Comparison of ENCODE assay signal across 18 mouse cellular contexts in genomic region chr15:9565396-9565795, GRCm38 (mm10). TPM values are rescaled to one million over a fixed set of nuclear protein-coding genes. Genes with fewer than 3 reads are reported as not detected.
A peak's percentile ranks its signal among the peaks of the same experiment; 100 is the strongest.
DNase-seq lines count a peak whose midpoint lies in the region; ATAC-seq lines count a peak whose summit lies in the region.
"Had no signal": no experiment of that assay in that cellular context is flagged by ENCODE, and none has a peak within 500 bp of the region (broad histone marks: within the 10 kb centered on the region; RNA-seq: fewer than 3 reads in every experiment).

No protein-coding gene starts in this region.

- no peaks in the 10 kb centered on the region for H3K4me1 ChIP-seq in kidney, embryonic 14.5 days (ENCODE audit: control insufficient read depth, insufficient read depth, low read length)
- H3K4me1 ChIP-seq: forebrain, embryonic 12.5 days; hindbrain, embryonic 10.5 days; limb, embryonic 13.5 days; stomach, embryonic 15.5 days had no signal

- ATAC-seq in kidney, embryonic 14.5 days (ENCODE audit: low FRiP score, low TSS enrichment) = peak; percentile 60; the same call in 1 of the 2 replicates
- ATAC-seq: inflammation-experienced regulatory T-cells, adult 6 months; midbrain, embryonic 16.5 days had no signal

- H3K4me2 ChIP-seq in kidney, embryonic 14.5 days (replicated peaks; ENCODE audit: low read depth, low read length) = no peak overlapping the region
- H3K4me2 ChIP-seq: forebrain, embryonic 12.5 days; limb, embryonic 13.5 days; stomach, embryonic 15.5 days had no signal

- H3K27me3 ChIP-seq in kidney, embryonic 14.5 days (ENCODE audit: control insufficient read depth, insufficient read depth, low read length) = no peaks in the 10 kb centered on the region
- H3K27me3 ChIP-seq: forebrain, embryonic 12.5 days; limb, embryonic 13.5 days; stomach, embryonic 15.5 days had no signal

- no peak overlapping the region for H3K4me3 ChIP-seq in kidney, embryonic 14.5 days (ENCODE audit: low read length)
- H3K4me3 ChIP-seq: forebrain, embryonic 12.5 days; hindbrain, embryonic 10.5 days; limb, embryonic 13.5 days; stomach, embryonic 15.5 days had no signal

- H3K9ac ChIP-seq in kidney, embryonic 14.5 days (ENCODE audit: low read depth, low read length) = no peak overlapping the region
- H3K9ac ChIP-seq: forebrain, embryonic 12.5 days; limb, embryonic 13.5 days; liver, embryonic 14.5 days; stomach, embryonic 15.5 days had no signal

- H3K36me3 ChIP-seq in kidney, embryonic 14.5 days (ENCODE audit: control insufficient read depth, insufficient read depth, low read length) = no peaks in the 10 kb centered on the region
- H3K36me3 ChIP-seq: forebrain, embryonic 12.5 days; hindbrain, embryonic 10.5 days; limb, embryonic 13.5 days; stomach, embryonic 15.5 days had no signal

- no peak for DNase-seq in kidney, adult 18-20 months
- peak; percentile 72 for DNase-seq in adrenal gland, postnatal 10 days
- DNase-seq in fat pad, adult 2 months (ENCODE audit: extremely low read depth, low read depth, low spot score) = peak; percentile 57
- peak; percentile 28 to 33 for DNase-seq in kidney, postnatal 4 days
- no peak for DNase-seq in urinary bladder, adult 2 months (ENCODE audit: low spot score)
- DNase-seq in yolk sac, embryonic 10.5 days (ENCODE audit: low spot score) = no peak
- DNase-seq: cerebellum, adult 9-11 months; gastrocnemius, postnatal 36 days; lung, postnatal 14 days had no signal

- H3K9me3 ChIP-seq in kidney, embryonic 14.5 days (ENCODE audit: control insufficient read depth, low read length) = no peaks in the 10 kb centered on the region
- H3K9me3 ChIP-seq: forebrain, embryonic 12.5 days; hindbrain, embryonic 10.5 days; limb, embryonic 13.5 days; stomach, embryonic 15.5 days had no signal

- H3K27ac ChIP-seq in kidney, embryonic 14.5 days (ENCODE audit: low read depth, low read length) = no peak overlapping the region
- H3K27ac ChIP-seq: forebrain, embryonic 12.5 days; hindbrain, embryonic 10.5 days; limb, embryonic 13.5 days; liver, embryonic 14.5 days; stomach, embryonic 15.5 days had no signal

- WGBS in kidney, embryonic 14.5 days = 48% methylated on average over 6 of the region's 6 CpGs

RNA-seq across cellular contexts. Expression of gene Il7r, which starts 35.4 kb away (rescaled TPM):
- polyA plus RNA-seq in kidney, embryonic 14.5 days (2014; fragmentation: Nextera tagmentation; extraction: Ambion mirVana) = 0.21 TPM in 1 of 2 replicates, not detected in the other
- 1 to 10 TPM; 1.8 to 3.0 TPM for total RNA-seq in adrenal gland, postnatal 10 days (2021)
- polyA plus RNA-seq in urinary bladder, adult 2 months (2012; rRNA removed) = 0.65 and 1.3 TPM in 2 replicates
- total RNA-seq: ES-E14 had no signal
- polyA plus RNA-seq: forebrain, embryonic 12.5 days; hindbrain, embryonic 10.5 days; midbrain, embryonic 16.5 days had no signal

Comparison
In these comparisons a context has a peak if more than half of its experiments do, and no peak if none do; other contexts are left out.
1. DNase-seq: peak in adrenal gland, postnatal 10 days (single experiment), fat pad, adult 2 months (single experiment) and kidney, postnatal 4 days (2 of 2); none in kidney, adult 18-20 months (single experiment), urinary bladder, adult 2 months (single experiment) and yolk sac, embryonic 10.5 days (single experiment).